Mouse (Mus musculus) heart, embryonic 13.5 days (tissue): ENCODE results near the gene Dbndd2. TPM values are rescaled to one million over a fixed set of nuclear protein-coding genes. Genes with fewer than 3 reads are reported as not detected.

Experiments
- ATAC-seq: fragments of 200-750 bp; cut with Nextera tagmentation; 2 replicates; pipeline ENCODE4 v1.8.0; 2017; ENCODE audit warnings: moderate TSS enrichment; ENCODE audit not compliant: insufficient number of reproducible peaks, low FRiP score, low TSS enrichment; ENCODE audit errors: extremely low read depth
- H3K27ac ChIP-seq: fragments of 300-500 bp; sonication (generic); replicated peaks from 2 replicates; pipeline ENCODE4 v1.5.1; 2015; ENCODE audit warnings: moderate library complexity, mild to moderate bottlenecking, inconsistent platforms
- H3K27me3 ChIP-seq: fragments of 300-500 bp; sonication (generic); replicated peaks from 2 replicates; pipeline ENCODE4 v1.6.1; 2015; ENCODE audit warnings: mild to moderate bottlenecking, inconsistent platforms
- H3K36me3 ChIP-seq: fragments of 300-500 bp; sonication (generic); 2 replicates; pipeline ENCODE4 v1.6.1; 2015; ENCODE audit warnings: mild to moderate bottlenecking, inconsistent platforms
- H3K4me1 ChIP-seq: fragments of 300-500 bp; sonication (generic); 2 replicates; pipeline ENCODE4 v1.6.1; 2015; ENCODE audit warnings: inconsistent platforms
- H3K4me2 ChIP-seq: fragments of 300-500 bp; sonication (generic); 2 replicates; pipeline ENCODE4 v1.6.1; 2015; ENCODE audit warnings: inconsistent platforms, mild to moderate bottlenecking, moderate library complexity
- H3K4me3 ChIP-seq: fragments of 300-500 bp; sonication (generic); 2 replicates; pipeline ENCODE4 v1.5.1; 2015; ENCODE audit warnings: moderate library complexity, mild to moderate bottlenecking, inconsistent platforms
- H3K9ac ChIP-seq: fragments of 300-500 bp; sonication (generic); 2 replicates; pipeline ENCODE4 v1.6.1; 2015; ENCODE audit warnings: inconsistent platforms, mild to moderate bottlenecking, moderate library complexity
- H3K9me3 ChIP-seq: fragments of 300-500 bp; sonication (generic); 2 replicates; pipeline ENCODE4 v1.6.1; 2016; ENCODE audit warnings: inconsistent platforms
- WGBS: fragments of 180-500 bp; shearing (Covaris S2); methylation state at CpG from one replicate; pipeline ENCODE4 v1.1.7; 2015; ENCODE audit warnings: mixed read lengths; 5-methylcytosine and 5-hydroxymethylcytosine counted together
- polyA plus RNA-seq: library from polyadenylated mRNA; unstranded; fragments of >200 nt; fragmentation: Nextera tagmentation; extraction: Ambion mirVana; gene quantifications from 2 replicates; pipeline ENCODE4 v1.2.1, GENCODE M21; 2015

Gene Dbndd2
- polyA plus RNA-seq, 1 experiment from 2014 or later, result 8.9 TPM

- H3K27ac ChIP-seq, result 0 out of 2 replicates have a peak overlapping the region, but pooled peaks have one; percentile 74
- H3K9me3 ChIP-seq, result peaks cover 9% of the 10 kb centered on the region; the same call in 1 of the 2 replicates
- peaks cover 16% of the 10 kb centered on the region for H3K4me1 ChIP-seq
- no peaks in the 10 kb centered on the region for H3K36me3 ChIP-seq
- H3K9ac ChIP-seq, result no peak overlapping the region
- 71% methylated on average over 6 of the region's 6 CpGs for WGBS
- H3K4me2 ChIP-seq, result no peak overlapping the region
- peaks cover 24% of the 10 kb centered on the region for H3K27me3 ChIP-seq
- H3K4me3 ChIP-seq, result no peak overlapping the region
- ATAC-seq, result no peak
Measured at GRCm38 (mm10) chr2:164519171-164519526, 33.2 kb downstream of the Dbndd2 start.

DNA sequence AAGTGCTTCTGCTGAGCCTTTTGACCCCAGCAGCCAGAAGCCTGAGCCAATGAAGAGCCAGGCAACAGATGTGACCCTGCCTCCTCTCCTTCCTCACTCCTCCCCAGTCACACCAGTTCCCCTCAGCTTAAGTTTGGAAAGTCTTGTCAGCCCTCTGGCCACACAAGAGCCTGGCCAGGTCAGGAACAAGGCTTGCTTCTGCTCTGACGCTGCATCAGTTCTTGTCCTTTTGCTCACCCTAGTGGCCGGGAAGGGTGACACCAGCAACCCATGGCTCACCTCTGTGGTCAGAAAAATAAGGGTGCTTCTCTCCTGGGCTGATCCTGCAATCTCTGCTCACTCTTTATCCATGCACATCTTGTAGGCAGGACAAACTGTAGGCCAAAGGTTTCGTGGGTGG, 34.9 kb downstream of the Dbndd2 start:
- no peak for ATAC-seq

DNA sequence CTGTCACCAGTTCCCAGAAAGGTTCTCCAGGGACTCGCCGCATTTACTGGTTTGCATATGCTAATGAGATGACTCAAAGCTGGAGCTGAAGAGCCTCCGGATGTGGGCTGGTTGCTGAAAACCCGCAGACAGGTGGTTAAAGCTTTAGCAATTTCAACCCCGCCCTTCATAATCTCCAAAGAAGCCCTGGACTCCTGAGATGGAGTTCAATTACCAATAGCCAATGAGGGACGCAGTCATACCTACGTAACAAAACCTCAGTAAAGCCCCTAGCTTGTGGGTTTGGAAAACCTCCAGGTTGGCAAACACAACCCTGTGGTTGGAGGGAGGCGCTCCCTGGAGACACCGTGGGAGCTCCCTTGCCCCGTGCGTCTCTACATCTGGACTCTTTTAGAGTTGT, 35.9 kb downstream of the Dbndd2 start:
- no peak for ATAC-seq
- Histone ChIP-seq H3K4me1 (peaks cover 16% of the 10 kb centered on the region), H3K4me3 (no peak overlapping the region), H3K9ac (no peak overlapping the region), H3K36me3 (no peaks in the 10 kb centered on the region), H3K27me3 (peaks cover 24% of the 10 kb centered on the region), H3K27ac (no peak overlapping the region), H3K9me3 (peaks cover 18% of the 10 kb centered on the region), H3K4me2 (no peak overlapping the region)
- 16% methylated on average over 11 of the region's 11 CpGs for WGBS

More for the DNA sequence above, 34.9 kb downstream of the Dbndd2 start:
- H3K4me3 ChIP-seq, result no peak overlapping the region
- no peak overlapping the region for H3K4me2 ChIP-seq
- H3K27me3 ChIP-seq, result peaks cover 24% of the 10 kb centered on the region
- no peak overlapping the region for H3K27ac ChIP-seq
- 7% methylated on average over 3 of the region's 3 CpGs for WGBS
- H3K4me1 ChIP-seq, result peaks cover 16% of the 10 kb centered on the region
- peaks cover 10% of the 10 kb centered on the region for H3K9me3 ChIP-seq
- no peaks in the 10 kb centered on the region for H3K36me3 ChIP-seq
- no peak overlapping the region for H3K9ac ChIP-seq

DNA sequence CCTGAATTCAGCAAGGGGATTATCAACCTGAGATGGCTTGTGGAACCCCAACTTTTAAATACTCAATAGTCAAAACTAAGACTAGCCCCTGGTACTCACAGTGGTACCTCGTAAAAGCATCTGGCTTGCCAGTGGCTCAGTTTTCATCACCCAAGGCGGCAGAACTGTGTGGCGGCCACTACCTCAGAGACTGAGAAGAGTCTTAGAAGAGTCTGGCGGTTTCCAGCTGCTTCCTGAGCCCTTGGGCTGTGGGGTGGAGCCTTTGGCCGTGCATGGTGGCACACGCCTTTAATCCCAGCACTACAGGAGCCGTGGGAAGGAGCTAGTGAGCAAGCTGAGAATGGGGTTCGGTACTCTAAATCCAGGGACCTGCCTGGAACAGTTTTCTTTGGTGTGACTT, 36.4 kb downstream of the Dbndd2 start:
- ATAC-seq, result no peak
- H3K4me3 ChIP-seq, result no peak overlapping the region

DNA sequence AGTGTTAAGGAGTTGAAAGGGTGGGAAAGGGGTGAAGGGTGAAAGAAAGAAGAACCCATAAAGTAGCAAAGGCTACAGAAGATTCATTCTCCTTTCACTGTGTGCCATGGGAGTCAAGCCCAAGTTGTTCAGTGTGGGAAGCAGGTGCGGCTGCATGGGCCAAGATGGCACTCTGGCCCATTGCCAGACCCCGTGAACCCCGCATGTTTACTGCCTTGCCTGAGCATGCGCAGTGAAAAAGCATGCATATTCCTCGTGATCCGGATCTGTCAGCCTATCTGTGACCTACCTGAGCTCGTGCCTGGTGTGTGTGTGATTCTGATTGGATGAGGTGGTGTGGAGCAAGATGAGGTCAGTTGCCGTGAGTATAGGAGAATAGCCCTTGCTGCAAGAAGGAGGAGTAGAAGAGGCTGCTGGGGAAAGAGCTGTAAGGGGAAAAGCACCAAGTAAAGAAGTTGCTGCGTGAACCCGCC, 37.4 kb downstream of the Dbndd2 start:
- ATAC-seq, result no peak
- Histone ChIP-seq H3K4me2 (no peak overlapping the region), H3K4me1 (peaks cover 9% of the 10 kb centered on the region), H3K9ac (no peak overlapping the region), H3K9me3 (peaks cover 18% of the 10 kb centered on the region), H3K27ac (no peak overlapping the region), H3K27me3 (peaks cover 24% of the 10 kb centered on the region), H3K36me3 (no peaks in the 10 kb centered on the region), H3K4me3 (no peak overlapping the region)
- 70% methylated on average over 10 of the region's 10 CpGs for WGBS

More for the DNA sequence above, 36.4 kb downstream of the Dbndd2 start:
- WGBS, result 19% methylated on average over 8 of the region's 8 CpGs
- peaks cover 16% of the 10 kb centered on the region for H3K4me1 ChIP-seq
- peaks cover 18% of the 10 kb centered on the region for H3K9me3 ChIP-seq
- H3K27me3 ChIP-seq, result peaks cover 24% of the 10 kb centered on the region
- H3K4me2 ChIP-seq, result no peak overlapping the region
- H3K27ac ChIP-seq, result no peak overlapping the region
- no peak overlapping the region for H3K9ac ChIP-seq
- H3K36me3 ChIP-seq, result no peaks in the 10 kb centered on the region

GRCm38 (mm10) chr2:164528557-164528956, 42.7 kb downstream of the Dbndd2 start:
- Histone ChIP-seq H3K4me1 (no peaks in the 10 kb centered on the region), H3K4me2 (no peak overlapping the region), H3K9me3 (peaks cover 9% of the 10 kb centered on the region), H3K4me3 (no peak overlapping the region), H3K36me3 (no peaks in the 10 kb centered on the region), H3K9ac (no peak overlapping the region), H3K27me3 (0 out of 2 replicates have a peak, but pooled peaks cover 4% of the 10 kb centered on the region), H3K27ac (no peak overlapping the region)
- 58% methylated on average over 5 of the region's 5 CpGs for WGBS
- no peak for ATAC-seq

GRCm38 (mm10) chr2:164531169-164531568, 45.3 kb downstream of the Dbndd2 start:
- no peaks in the 10 kb centered on the region for H3K36me3 ChIP-seq
- peak; percentile 14; the same call in 1 of the 2 replicates for ATAC-seq
- H3K9me3 ChIP-seq, result peaks cover 6% of the 10 kb centered on the region; the same call in 1 of the 2 replicates
- no peak overlapping the region for H3K9ac ChIP-seq
- no peak overlapping the region for H3K27ac ChIP-seq
- 6% methylated on average over 3 of the region's 3 CpGs for WGBS
- H3K4me3 ChIP-seq, result no peak overlapping the region
- H3K4me2 ChIP-seq, result no peak overlapping the region
- H3K4me1 ChIP-seq, result no peaks in the 10 kb centered on the region
- 0 out of 2 replicates have a peak, but pooled peaks cover 4% of the 10 kb centered on the region for H3K27me3 ChIP-seq

DNA sequence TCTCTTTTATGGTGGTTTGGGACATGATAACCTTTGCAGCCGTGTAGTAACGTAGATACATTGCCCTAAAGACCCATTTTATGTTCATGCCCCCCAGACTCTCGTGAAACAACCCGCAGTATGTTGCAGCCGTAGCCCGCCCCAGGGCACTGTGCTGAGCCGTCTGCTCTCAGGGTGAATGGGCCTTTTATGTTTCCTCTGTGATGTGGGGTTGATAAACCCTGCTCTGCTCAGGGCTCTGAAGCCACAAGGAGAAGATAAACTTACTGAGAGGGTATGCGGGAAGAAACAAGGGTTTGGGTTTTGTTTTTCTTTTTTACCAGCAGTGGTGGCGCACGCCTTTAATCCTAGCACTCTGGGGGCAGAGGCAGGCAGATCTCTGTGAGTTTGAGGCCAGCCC, 48.4 kb downstream of the Dbndd2 start:
- Histone ChIP-seq H3K9ac (no peak overlapping the region), H3K36me3 (no peaks in the 10 kb centered on the region), H3K27me3 (peaks cover 4% of the 10 kb centered on the region; the same call in 1 of the 2 replicates), H3K4me1 (no peaks in the 10 kb centered on the region), H3K4me3 (no peak overlapping the region), H3K4me2 (no peak overlapping the region), H3K27ac (no peak overlapping the region), H3K9me3 (no peaks in the 10 kb centered on the region)
- ATAC-seq, result no peak
- 65% methylated on average over 10 of the region's 10 CpGs for WGBS

GRCm38 (mm10) chr2:164537003-164537402, 51.1 kb downstream of the Dbndd2 start:
- H3K36me3 ChIP-seq, result no peaks in the 10 kb centered on the region
- WGBS, result 73% methylated on average over 4 of the region's 4 CpGs
- no peak overlapping the region for H3K4me3 ChIP-seq
- no peak overlapping the region for H3K4me2 ChIP-seq
- H3K27me3 ChIP-seq, result peaks cover under 1% of the 10 kb centered on the region
- H3K9ac ChIP-seq, result no peak overlapping the region
- no peaks in the 10 kb centered on the region for H3K9me3 ChIP-seq
- H3K4me1 ChIP-seq, result no peaks in the 10 kb centered on the region
- H3K27ac ChIP-seq, result no peak overlapping the region
- ATAC-seq, result no peak

DNA sequence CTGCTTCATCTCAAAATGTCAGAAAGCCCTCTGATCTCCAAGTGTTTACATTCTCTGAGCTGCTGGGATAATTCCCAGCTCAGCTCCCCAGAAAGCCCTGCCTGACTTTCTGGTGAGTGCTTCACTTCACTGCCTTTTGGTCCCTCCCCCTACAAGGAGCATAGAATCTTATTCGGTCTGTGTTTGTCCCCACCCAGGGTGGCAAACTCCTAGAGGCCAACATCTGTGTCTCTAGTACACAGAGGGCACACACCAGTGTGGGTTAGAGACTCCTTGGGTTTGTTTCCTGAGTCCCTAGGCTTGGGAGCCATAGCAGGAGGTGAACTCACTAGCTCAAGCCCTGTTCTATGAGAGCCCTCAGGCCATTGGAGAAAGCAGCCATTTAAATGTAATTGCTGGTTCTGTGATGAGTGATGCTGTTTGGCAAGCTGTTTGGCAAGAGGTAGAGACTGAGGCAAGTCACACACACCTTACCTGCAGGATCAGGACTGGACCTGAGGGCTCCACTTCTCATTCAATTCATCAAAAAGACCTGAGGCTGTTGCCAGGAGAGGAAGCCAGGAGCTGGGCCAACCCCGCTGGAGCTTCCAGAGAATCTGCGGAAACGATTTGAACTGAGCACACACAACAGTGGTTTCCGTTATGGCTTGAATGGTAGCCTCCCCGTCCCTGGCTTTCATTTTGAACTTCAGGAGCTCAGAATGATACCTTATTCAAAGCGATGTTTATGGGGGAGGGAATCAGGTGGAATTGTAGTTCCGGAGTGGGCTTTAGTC, 54.9 kb downstream of the Dbndd2 start:
- Histone ChIP-seq H3K9me3 (0 out of 2 replicates have a peak, but pooled peaks cover 6% of the 10 kb centered on the region), H3K36me3 (no peaks in the 10 kb centered on the region), H3K4me2 (no peak overlapping the region), H3K4me3 (no peak overlapping the region), H3K27me3 (no peaks in the 10 kb centered on the region; the same call in none of the 2 replicates), H3K4me1 (no peaks in the 10 kb centered on the region), H3K27ac (no peak overlapping the region), H3K9ac (no peak overlapping the region)
- WGBS, result 31% methylated on average over 8 of the region's 8 CpGs
- ATAC-seq, result no peak

GRCm38 (mm10) chr2:164542132-164542531, 56.2 kb downstream of the Dbndd2 start:
- WGBS, result 58% methylated on average over 5 of the region's 5 CpGs
- Histone ChIP-seq H3K36me3 (no peaks in the 10 kb centered on the region), H3K4me1 (no peaks in the 10 kb centered on the region), H3K27me3 (no peaks in the 10 kb centered on the region; the same call in none of the 2 replicates), H3K27ac (no peak overlapping the region), H3K4me3 (no peak overlapping the region), H3K9ac (no peak overlapping the region), H3K4me2 (no peak overlapping the region), H3K9me3 (0 out of 2 replicates have a peak, but pooled peaks cover 6% of the 10 kb centered on the region)
- ATAC-seq, result no peak
